ENCODE assay signal across 8 mouse cellular contexts in genomic region chr3:89147101-89147978, GRCm38 (mm10). TPM values are rescaled to one million over a fixed set of nuclear protein-coding genes. Genes with fewer than 3 reads are reported as not detected.
A peak's percentile ranks its signal among the peaks of the same experiment; 100 is the strongest.
DNase-seq lines count a peak whose midpoint lies in the region; ATAC-seq and TF ChIP-seq lines count a peak whose summit lies in the region.

No protein-coding gene starts in this region.

- no peak for ATAC-seq in neural tube, embryonic 11.5 days (ENCODE audit: insufficient read depth, low FRiP score, low TSS enrichment)
- peak; percentile 34; the same call in 1 of the 2 replicates for ATAC-seq in limb, embryonic 12.5 days (ENCODE audit: insufficient number of reproducible peaks, insufficient read depth, low FRiP score, low TSS enrichment, low read depth)
- 0 out of 2 replicates have a peak, but pooled peaks have one; percentile 25 for ATAC-seq in midbrain, embryonic 15.5 days (replicated peaks)

- H3K4me2 ChIP-seq in neural tube, embryonic 11.5 days (ENCODE audit: low read depth): peak overlapping the region; percentile 32
- H3K4me2 ChIP-seq in limb, embryonic 12.5 days: peak overlapping the region; percentile 58
- no peak overlapping the region for H3K4me2 ChIP-seq in midbrain, embryonic 15.5 days

- TF ChIP-seq CTCF in gastrocnemius, adult 2 months (IDR thresholded peaks at IDR 0.05): no peak

- intact Hi-C loops in gastrocnemius, postnatal 36 days (cut with DNase I): no loop called here
- intact Hi-C loops in gastrocnemius, adult 2 months (cut with DNase I): no loop called here

- peaks cover 2% of the 10 kb centered on the region; the same call in 1 of the 2 replicates for H3K27me3 ChIP-seq in neural tube, embryonic 11.5 days (ENCODE audit: control insufficient read depth, insufficient read depth, low read length)
- H3K27me3 ChIP-seq in hindbrain, embryonic 10.5 days (ENCODE audit: insufficient read depth, poor library complexity, severe bottlenecking): peaks cover 64% of the 10 kb centered on the region
- H3K27me3 ChIP-seq in limb, embryonic 12.5 days: peaks cover 67% of the 10 kb centered on the region
- H3K27me3 ChIP-seq in midbrain, embryonic 15.5 days (replicated peaks): peaks cover 9% of the 10 kb centered on the region; the same call in 1 of the 2 replicates

- no peak overlapping the region for H3K4me3 ChIP-seq in neural tube, embryonic 11.5 days (ENCODE audit: low read depth, low read length)
- peak overlapping the region; percentile 40 for H3K4me3 ChIP-seq in hindbrain, embryonic 10.5 days
- peak overlapping the region; percentile 29 for H3K4me3 ChIP-seq in limb, embryonic 12.5 days (replicated peaks)
- H3K4me3 ChIP-seq in midbrain, embryonic 15.5 days: no peak overlapping the region
- no peak overlapping the region for H3K4me3 ChIP-seq in gastrocnemius, adult 2 months

- WGBS in neural tube, embryonic 11.5 days: 25% methylated on average over 25 of the region's 26 CpGs
- WGBS in hindbrain, embryonic 10.5 days: 21% methylated on average over 26 of the region's 26 CpGs
- 22% methylated on average over 26 of the region's 26 CpGs for WGBS in limb, embryonic 12.5 days
- 24% methylated on average over 26 of the region's 26 CpGs for WGBS in midbrain, embryonic 15.5 days

- H3K4me1 ChIP-seq in neural tube, embryonic 11.5 days (ENCODE audit: control insufficient read depth, insufficient read depth, low read length): no peaks in the 10 kb centered on the region
- peaks cover 25% of the 10 kb centered on the region for H3K4me1 ChIP-seq in hindbrain, embryonic 10.5 days (replicated peaks)
- H3K4me1 ChIP-seq in limb, embryonic 12.5 days (replicated peaks): peaks cover 9% of the 10 kb centered on the region
- H3K4me1 ChIP-seq in midbrain, embryonic 15.5 days: peaks cover 3% of the 10 kb centered on the region; the same call in 1 of the 2 replicates

- H3K9ac ChIP-seq in neural tube, embryonic 11.5 days (ENCODE audit: low read length): peak overlapping the region; percentile 10; the same call in 1 of the 2 replicates
- peak overlapping the region; percentile 24; the same call in 1 of the 2 replicates for H3K9ac ChIP-seq in limb, embryonic 12.5 days (replicated peaks)
- H3K9ac ChIP-seq in midbrain, embryonic 15.5 days: no peak overlapping the region

- no peak for DNase-seq in neural tube, embryonic 11.5 days (ENCODE audit: low spot score)
- DNase-seq in neural tube, embryonic 10.5 days (ENCODE audit: extremely low spot score, low spot score): no peak
- DNase-seq in hindbrain, embryonic 10.5 days (ENCODE audit: low spot score): no peak
- no peak for DNase-seq in gastrocnemius, postnatal 36 days
- DNase-seq in gastrocnemius, adult 2 months: no peak
- no peak for DNase-seq in layer of hippocampus, adult 18-20 months (ENCODE audit: low spot score in 2 of 2)

- no peaks in the 10 kb centered on the region for H3K36me3 ChIP-seq in neural tube, embryonic 11.5 days (ENCODE audit: control insufficient read depth, insufficient read depth, low read length)
- peaks cover 9% of the 10 kb centered on the region; the same call in 1 of the 2 replicates for H3K36me3 ChIP-seq in hindbrain, embryonic 10.5 days
- H3K36me3 ChIP-seq in limb, embryonic 12.5 days: no peaks in the 10 kb centered on the region
- peaks cover 9% of the 10 kb centered on the region; the same call in 1 of the 2 replicates for H3K36me3 ChIP-seq in midbrain, embryonic 15.5 days (replicated peaks)

- no peaks in the 10 kb centered on the region for H3K9me3 ChIP-seq in neural tube, embryonic 11.5 days (ENCODE audit: control insufficient read depth, low read length)
- no peaks in the 10 kb centered on the region for H3K9me3 ChIP-seq in hindbrain, embryonic 10.5 days
- no peaks in the 10 kb centered on the region for H3K9me3 ChIP-seq in limb, embryonic 12.5 days
- H3K9me3 ChIP-seq in midbrain, embryonic 15.5 days: no peaks in the 10 kb centered on the region

- H3K27ac ChIP-seq in neural tube, embryonic 11.5 days (ENCODE audit: low read depth, low read length): no peak overlapping the region
- peak overlapping the region; percentile 59 for H3K27ac ChIP-seq in hindbrain, embryonic 10.5 days
- no peak overlapping the region for H3K27ac ChIP-seq in limb, embryonic 12.5 days
- H3K27ac ChIP-seq in midbrain, embryonic 15.5 days: no peak overlapping the region
- no peak overlapping the region for H3K27ac ChIP-seq in gastrocnemius, adult 2 months

RNA-seq across cellular contexts. Expression of gene Pklr, which starts 11.4 kb away (rescaled TPM):
- 1.5 and 2.4 TPM in 2 replicates for polyA plus RNA-seq in neural tube, embryonic 11.5 days (2014; fragmentation: Nextera tagmentation; extraction: Ambion mirVana)
- polyA plus RNA-seq in hindbrain, embryonic 10.5 days (2016; fragmentation: Nextera tagmentation; extraction: Ambion mirVana): 4.4 and 6.0 TPM in 2 replicates
- 0.24 and 0.36 TPM in 2 replicates for polyA plus RNA-seq in limb, embryonic 12.5 days (2016; fragmentation: Nextera tagmentation; extraction: Ambion mirVana)
- 0.05 and 0.14 TPM in 2 replicates for polyA plus RNA-seq in midbrain, embryonic 15.5 days (2015; fragmentation: Nextera tagmentation; extraction: Ambion mirVana)
- total RNA-seq in gastrocnemius, postnatal 36 days (2021): not detected
- total RNA-seq in gastrocnemius, adult 2 months (2021): not detected
- total RNA-seq in layer of hippocampus, adult 18-20 months (2021): under 1 TPM in 1 of 2 experiments, not detected in 1; 0.15 TPM

RNA-seq across cellular contexts. Expression of gene Hcn3, which starts 12.7 kb away (rescaled TPM):
- 5.2 and 7.5 TPM in 2 replicates for polyA plus RNA-seq in neural tube, embryonic 11.5 days (2014; fragmentation: Nextera tagmentation; extraction: Ambion mirVana)
- 7.3 and 9.1 TPM in 2 replicates for polyA plus RNA-seq in hindbrain, embryonic 10.5 days (2016; fragmentation: Nextera tagmentation; extraction: Ambion mirVana)
- 2.2 and 2.8 TPM in 2 replicates for polyA plus RNA-seq in limb, embryonic 12.5 days (2016; fragmentation: Nextera tagmentation; extraction: Ambion mirVana)
- 59.6 and 59.8 TPM in 2 replicates for polyA plus RNA-seq in midbrain, embryonic 15.5 days (2015; fragmentation: Nextera tagmentation; extraction: Ambion mirVana)
- under 1 TPM; 0.49 to 0.54 TPM for total RNA-seq in gastrocnemius, postnatal 36 days (2021)
- total RNA-seq in gastrocnemius, adult 2 months (2021): under 1 TPM; 0.31 to 0.43 TPM
- total RNA-seq in layer of hippocampus, adult 18-20 months (2021): 10 to 100 TPM in 1 of 2 experiments, 1 to 10 TPM in 1; 9.6 to 13.1 TPM

RNA-seq across cellular contexts. Expression of gene Clk2, which starts 17.3 kb away (rescaled TPM):
- polyA plus RNA-seq in neural tube, embryonic 11.5 days (2014; fragmentation: Nextera tagmentation; extraction: Ambion mirVana): 26.5 and 32.3 TPM in 2 replicates
- 34.8 and 35.3 TPM in 2 replicates for polyA plus RNA-seq in hindbrain, embryonic 10.5 days (2016; fragmentation: Nextera tagmentation; extraction: Ambion mirVana)
- polyA plus RNA-seq in limb, embryonic 12.5 days (2016; fragmentation: Nextera tagmentation; extraction: Ambion mirVana): 50.3 and 54.7 TPM in 2 replicates
- 22.4 and 26.7 TPM in 2 replicates for polyA plus RNA-seq in midbrain, embryonic 15.5 days (2015; fragmentation: Nextera tagmentation; extraction: Ambion mirVana)
- total RNA-seq in gastrocnemius, postnatal 36 days (2021): 10 to 100 TPM; 15.0 to 16.5 TPM
- total RNA-seq in gastrocnemius, adult 2 months (2021): 10 to 100 TPM; 16.0 to 21.4 TPM
- 10 to 100 TPM; 42.3 to 43.5 TPM for total RNA-seq in layer of hippocampus, adult 18-20 months (2021)

RNA-seq across cellular contexts. Expression of gene Scamp3, which starts 29.9 kb away (rescaled TPM):
- polyA plus RNA-seq in neural tube, embryonic 11.5 days (2014; fragmentation: Nextera tagmentation; extraction: Ambion mirVana): 91.2 and 92.8 TPM in 2 replicates
- 98.9 and 116 TPM in 2 replicates for polyA plus RNA-seq in hindbrain, embryonic 10.5 days (2016; fragmentation: Nextera tagmentation; extraction: Ambion mirVana)
- polyA plus RNA-seq in limb, embryonic 12.5 days (2016; fragmentation: Nextera tagmentation; extraction: Ambion mirVana): 102 and 107 TPM in 2 replicates
- 144 and 146 TPM in 2 replicates for polyA plus RNA-seq in midbrain, embryonic 15.5 days (2015; fragmentation: Nextera tagmentation; extraction: Ambion mirVana)
- 10 to 100 TPM; 33.8 to 36.0 TPM for total RNA-seq in gastrocnemius, postnatal 36 days (2021)
- total RNA-seq in gastrocnemius, adult 2 months (2021): 10 to 100 TPM; 37.7 to 39.0 TPM
- total RNA-seq in layer of hippocampus, adult 18-20 months (2021): 10 to 100 TPM; 68.5 to 69.8 TPM

RNA-seq across cellular contexts. Expression of gene Fam189b, which starts 35.6 kb away (rescaled TPM):
- 32.5 and 36.9 TPM in 2 replicates for polyA plus RNA-seq in neural tube, embryonic 11.5 days (2014; fragmentation: Nextera tagmentation; extraction: Ambion mirVana)
- polyA plus RNA-seq in hindbrain, embryonic 10.5 days (2016; fragmentation: Nextera tagmentation; extraction: Ambion mirVana): 30.2 and 38.7 TPM in 2 replicates
- 27.4 and 33.8 TPM in 2 replicates for polyA plus RNA-seq in limb, embryonic 12.5 days (2016; fragmentation: Nextera tagmentation; extraction: Ambion mirVana)
- 33.5 and 37.5 TPM in 2 replicates for polyA plus RNA-seq in midbrain, embryonic 15.5 days (2015; fragmentation: Nextera tagmentation; extraction: Ambion mirVana)
- total RNA-seq in gastrocnemius, postnatal 36 days (2021): 10 to 100 TPM; 16.1 to 17.5 TPM
- total RNA-seq in gastrocnemius, adult 2 months (2021): 10 to 100 TPM; 15.8 to 17.2 TPM
- 10 to 100 TPM; 49.0 to 59.9 TPM for total RNA-seq in layer of hippocampus, adult 18-20 months (2021)

Comparison
In these comparisons a context has a peak if more than half of its experiments do, and no peak if none do; other contexts are left out.
1. H3K4me3 ChIP-seq: peak in hindbrain, embryonic 10.5 days (single experiment) and limb, embryonic 12.5 days (single experiment); none in neural tube, embryonic 11.5 days (single experiment), midbrain, embryonic 15.5 days (single experiment) and gastrocnemius, adult 2 months (single experiment).